Mouse (Mus musculus): ENCODE data around the gene Smco3.

- TF ChIP-seq TCF12 (IDR thresholded peaks at IDR 0.05; ENCODE audit: low read depth, low read length): no peak
- TF ChIP-seq JUND (conservative IDR thresholded peaks at IDR 0.05; ENCODE audit: low read depth, low read length): no peak
- TF ChIP-seq CTCF (conservative IDR thresholded peaks at IDR 0.05 in 1 of 2, IDR thresholded peaks at IDR 0.05 in 1 of 2; ENCODE audit: low read depth in 2 of 2, low read length in 2 of 2): no peak
These were observed 53.1 kb downstream of the Smco3 start for GRCm38 (mm10) chr6:136782146-136782545.

All from CH12.LX (cell line).